20 mouse cellular contexts compared by ENCODE assay signal in genomic region chr17:79926486-79926885, GRCm38 (mm10). TPM values are rescaled to one million over a fixed set of nuclear protein-coding genes. Genes with fewer than 3 reads are reported as not detected.
DNase-seq lines count a peak whose midpoint lies in the region; ATAC-seq and TF ChIP-seq lines count a peak whose summit lies in the region.
"Had no signal": no experiment of that assay in that cellular context is flagged by ENCODE, and none has a peak within 500 bp of the region (broad histone marks: within the 10 kb centered on the region; RNA-seq: fewer than 3 reads in every experiment).

No protein-coding gene starts in this region.

- ATAC-seq in kidney, embryonic 15.5 days (replicated peaks; ENCODE audit: low FRiP score): no peak
- ATAC-seq in intestine, embryonic 15.5 days: peak; percentile 96
- peak; percentile 77 for ATAC-seq in liver, embryonic 15.5 days (ENCODE audit: insufficient read depth)
- peak; percentile 60; the same call in 1 of the 2 replicates for ATAC-seq in stomach, embryonic 15.5 days (ENCODE audit: insufficient read depth, low FRiP score, low read depth)
- ATAC-seq in kidney, embryonic 16.5 days (ENCODE audit: low FRiP score, low TSS enrichment): no peak
- no peak for ATAC-seq in midbrain, embryonic 11.5 days (ENCODE audit: low FRiP score)
- ATAC-seq: CD4-positive, CD25-positive, alpha-beta regulatory T cell, adult 4 months; forebrain, embryonic 14.5 days had no signal

- H3K4me2 ChIP-seq in kidney, embryonic 15.5 days: no peak overlapping the region
- H3K4me2 ChIP-seq in intestine, embryonic 15.5 days (replicated peaks): no peak overlapping the region
- H3K4me2 ChIP-seq in liver, embryonic 15.5 days: peak overlapping the region; percentile 55
- H3K4me2 ChIP-seq in stomach, embryonic 15.5 days: no peak overlapping the region
- no peak overlapping the region for H3K4me2 ChIP-seq in kidney, embryonic 16.5 days (replicated peaks; ENCODE audit: low read depth, low read length)
- no peak overlapping the region for H3K4me2 ChIP-seq in midbrain, embryonic 11.5 days
- H3K4me2 ChIP-seq: heart, embryonic 13.5 days; hindbrain, embryonic 15.5 days had no signal

- no peak for TF ChIP-seq CTCF in kidney, adult 2 months (conservative IDR thresholded peaks at IDR 0.05; ENCODE audit: insufficient read depth, insufficient read length, low read depth, low read length)

- no peak overlapping the region for H3K27ac ChIP-seq in kidney, adult 2 months (ENCODE audit: insufficient read depth, low read depth, low read length)
- H3K27ac ChIP-seq in kidney, embryonic 15.5 days: no peak overlapping the region
- H3K27ac ChIP-seq in intestine, embryonic 15.5 days: no peak overlapping the region
- peak overlapping the region; percentile 53; the same call in 1 of the 2 replicates for H3K27ac ChIP-seq in liver, embryonic 15.5 days (replicated peaks)
- no peak overlapping the region for H3K27ac ChIP-seq in stomach, embryonic 15.5 days
- H3K27ac ChIP-seq in kidney, embryonic 16.5 days (ENCODE audit: low read length): no peak overlapping the region
- H3K27ac ChIP-seq in midbrain, embryonic 11.5 days (ENCODE audit: low read depth, low read length): no peak overlapping the region
- H3K27ac ChIP-seq: embryonic facial prominence, embryonic 10.5 days; heart, embryonic 13.5 days; hindbrain, embryonic 15.5 days; midbrain, embryonic 10.5 days had no signal

- 0 out of 2 replicates have a peak, but pooled peaks cover 2% of the 10 kb centered on the region for H3K4me1 ChIP-seq in kidney, adult 2 months (ENCODE audit: control insufficient read depth, insufficient read depth, low read length)
- H3K4me1 ChIP-seq in kidney, embryonic 15.5 days: no peaks in the 10 kb centered on the region
- no peaks in the 10 kb centered on the region for H3K4me1 ChIP-seq in intestine, embryonic 15.5 days (replicated peaks)
- peaks cover 23% of the 10 kb centered on the region for H3K4me1 ChIP-seq in liver, embryonic 15.5 days (replicated peaks)
- no peaks in the 10 kb centered on the region for H3K4me1 ChIP-seq in stomach, embryonic 15.5 days
- H3K4me1 ChIP-seq in kidney, embryonic 16.5 days (ENCODE audit: insufficient read depth, low read length): no peaks in the 10 kb centered on the region
- no peaks in the 10 kb centered on the region for H3K4me1 ChIP-seq in midbrain, embryonic 11.5 days (ENCODE audit: control insufficient read depth, insufficient read depth, low read length)
- H3K4me1 ChIP-seq: embryonic facial prominence, embryonic 10.5 days; heart, embryonic 13.5 days; hindbrain, embryonic 15.5 days; midbrain, embryonic 10.5 days had no signal

- TF ChIP-seq POLR2A in kidney, adult 2 months (IDR thresholded peaks at IDR 0.05; ENCODE audit: low read depth, low read length): no peak

- H3K36me3 ChIP-seq in kidney, adult 2 months (ENCODE audit: control insufficient read depth, insufficient read depth, low read length): no peaks in the 10 kb centered on the region
- no peaks in the 10 kb centered on the region for H3K36me3 ChIP-seq in kidney, embryonic 15.5 days
- no peaks in the 10 kb centered on the region for H3K36me3 ChIP-seq in intestine, embryonic 15.5 days
- no peaks in the 10 kb centered on the region for H3K36me3 ChIP-seq in liver, embryonic 15.5 days (replicated peaks)
- no peaks in the 10 kb centered on the region for H3K36me3 ChIP-seq in stomach, embryonic 15.5 days
- H3K36me3 ChIP-seq in kidney, embryonic 16.5 days (ENCODE audit: insufficient read depth, low read length): no peaks in the 10 kb centered on the region
- H3K36me3 ChIP-seq in midbrain, embryonic 11.5 days (ENCODE audit: control insufficient read depth, insufficient read depth, low read length): no peaks in the 10 kb centered on the region
- H3K36me3 ChIP-seq: embryonic facial prominence, embryonic 10.5 days; heart, embryonic 13.5 days; hindbrain, embryonic 15.5 days; midbrain, embryonic 10.5 days had no signal

- DNase-seq in kidney, adult 2 months: peak; percentile 15
- DNase-seq in midbrain, embryonic 11.5 days (ENCODE audit: low spot score, missing footprints): no peak
- DNase-seq in thymus, postnatal 14 days: no peak
- DNase-seq: adrenal gland, postnatal 36 days; cerebellum, adult 9-11 months; heart, postnatal 36 days; kidney, adult 18-20 months; lung, adult 18-20 months; right cerebral cortex, postnatal 25 days had no signal

- H3K4me3 ChIP-seq in kidney, adult 2 months (ENCODE audit: insufficient read depth, low read depth, low read length): no peak overlapping the region
- H3K4me3 ChIP-seq in kidney, embryonic 15.5 days (replicated peaks): no peak overlapping the region
- no peak overlapping the region for H3K4me3 ChIP-seq in intestine, embryonic 15.5 days (replicated peaks)
- H3K4me3 ChIP-seq in liver, embryonic 15.5 days (replicated peaks): no peak overlapping the region; the same call in 1 of the 2 replicates
- H3K4me3 ChIP-seq in stomach, embryonic 15.5 days (replicated peaks): no peak overlapping the region
- no peak overlapping the region for H3K4me3 ChIP-seq in kidney, embryonic 16.5 days (ENCODE audit: low read length)
- no peak overlapping the region for H3K4me3 ChIP-seq in midbrain, embryonic 11.5 days (ENCODE audit: low read depth, low read length)
- H3K4me3 ChIP-seq: embryonic facial prominence, embryonic 10.5 days; heart, embryonic 13.5 days; hindbrain, embryonic 15.5 days; midbrain, embryonic 10.5 days had no signal

- no peaks in the 10 kb centered on the region for H3K9me3 ChIP-seq in kidney, embryonic 15.5 days (replicated peaks)
- H3K9me3 ChIP-seq in intestine, embryonic 15.5 days: no peaks in the 10 kb centered on the region
- H3K9me3 ChIP-seq in liver, embryonic 15.5 days (replicated peaks): no peaks in the 10 kb centered on the region
- H3K9me3 ChIP-seq in stomach, embryonic 15.5 days: no peaks in the 10 kb centered on the region
- no peaks in the 10 kb centered on the region; the same call in 1 of the 2 replicates for H3K9me3 ChIP-seq in kidney, embryonic 16.5 days (ENCODE audit: low read length)
- H3K9me3 ChIP-seq in midbrain, embryonic 11.5 days (ENCODE audit: control insufficient read depth, low read length): no peaks in the 10 kb centered on the region
- H3K9me3 ChIP-seq: embryonic facial prominence, embryonic 10.5 days; hindbrain, embryonic 15.5 days; midbrain, embryonic 10.5 days had no signal

- WGBS in kidney, adult 2 months: 61% methylated on average over 3 of the region's 3 CpGs
- 75% methylated on average over 3 of the region's 3 CpGs for WGBS in kidney, embryonic 15.5 days
- 69% methylated on average over 3 of the region's 3 CpGs for WGBS in intestine, embryonic 15.5 days
- WGBS in liver, embryonic 15.5 days (ENCODE audit: insufficient replicate concordance): 47% methylated on average over 3 of the region's 3 CpGs
- WGBS in stomach, embryonic 15.5 days: 67% methylated on average over 3 of the region's 3 CpGs
- 83% methylated on average over 3 of the region's 3 CpGs for WGBS in kidney, embryonic 16.5 days
- WGBS in midbrain, embryonic 11.5 days: 91% methylated on average over 3 of the region's 3 CpGs

- H3K9ac ChIP-seq in kidney, embryonic 15.5 days: no peak overlapping the region
- no peak overlapping the region for H3K9ac ChIP-seq in intestine, embryonic 15.5 days
- H3K9ac ChIP-seq in liver, embryonic 15.5 days: no peak overlapping the region
- H3K9ac ChIP-seq in stomach, embryonic 15.5 days: no peak overlapping the region
- no peak overlapping the region for H3K9ac ChIP-seq in kidney, embryonic 16.5 days (replicated peaks; ENCODE audit: low read length)
- no peak overlapping the region for H3K9ac ChIP-seq in midbrain, embryonic 11.5 days (ENCODE audit: low read length)
- H3K9ac ChIP-seq: heart, embryonic 13.5 days; hindbrain, embryonic 15.5 days had no signal

- H3K27me3 ChIP-seq in kidney, adult 2 months (replicated peaks; ENCODE audit: control insufficient read depth, insufficient read depth, low read length): no peaks in the 10 kb centered on the region
- no peaks in the 10 kb centered on the region for H3K27me3 ChIP-seq in kidney, embryonic 15.5 days
- no peaks in the 10 kb centered on the region for H3K27me3 ChIP-seq in intestine, embryonic 15.5 days (replicated peaks)
- no peaks in the 10 kb centered on the region for H3K27me3 ChIP-seq in liver, embryonic 15.5 days
- no peaks in the 10 kb centered on the region for H3K27me3 ChIP-seq in stomach, embryonic 15.5 days (replicated peaks)
- H3K27me3 ChIP-seq in kidney, embryonic 16.5 days (ENCODE audit: insufficient read depth, low read length): no peaks in the 10 kb centered on the region
- H3K27me3 ChIP-seq in midbrain, embryonic 11.5 days (ENCODE audit: control insufficient read depth, insufficient read depth, low read length): no peaks in the 10 kb centered on the region
- H3K27me3 ChIP-seq: heart, embryonic 13.5 days; hindbrain, embryonic 15.5 days had no signal

RNA-seq across cellular contexts. Expression of gene Atl2, which starts 30.6 kb away (rescaled TPM):
- 15.1 and 18.0 TPM in 2 replicates for polyA plus RNA-seq in kidney, adult 2 months (2012; rRNA removed)
- polyA plus RNA-seq in kidney, embryonic 15.5 days (2015; fragmentation: Nextera tagmentation; extraction: Ambion mirVana): 38.5 and 39.6 TPM in 2 replicates
- polyA plus RNA-seq in intestine, embryonic 15.5 days (2015; fragmentation: Nextera tagmentation; extraction: Ambion mirVana): 42.6 and 43.9 TPM in 2 replicates
- polyA plus RNA-seq in liver, embryonic 15.5 days (2015; fragmentation: Nextera tagmentation; extraction: Ambion mirVana): 29.7 and 30.2 TPM in 2 replicates
- polyA plus RNA-seq in stomach, embryonic 15.5 days (2015; fragmentation: Nextera tagmentation; extraction: Ambion mirVana): 41.1 and 42.9 TPM in 2 replicates
- polyA plus RNA-seq in kidney, embryonic 16.5 days (2015; fragmentation: Nextera tagmentation; extraction: Ambion mirVana): 42.3 and 42.4 TPM in 2 replicates
- polyA plus RNA-seq in midbrain, embryonic 11.5 days (2014; fragmentation: Nextera tagmentation; extraction: Ambion mirVana): 40.9 and 44.3 TPM in 2 replicates

Comparison
In these comparisons a context has a peak if more than half of its experiments do, and no peak if none do; other contexts are left out.
1. ATAC-seq: peak in intestine, embryonic 15.5 days (single experiment), liver, embryonic 15.5 days (single experiment) and stomach, embryonic 15.5 days (single experiment); none in kidney, embryonic 15.5 days (single experiment), kidney, embryonic 16.5 days (single experiment) and midbrain, embryonic 11.5 days (single experiment).